Comparison of ENCODE assay signal across 8 mouse cellular contexts in genomic region chr7:110265796-110266195, GRCm38 (mm10). TPM values are rescaled to one million over a fixed set of nuclear protein-coding genes. Genes with fewer than 3 reads are reported as not detected.
DNase-seq lines count a peak whose midpoint lies in the region; ATAC-seq and TF ChIP-seq lines count a peak whose summit lies in the region.
"Had no signal": no experiment of that assay in that cellular context is flagged by ENCODE, and none has a peak within 500 bp of the region (broad histone marks: within the 10 kb centered on the region; RNA-seq: fewer than 3 reads in every experiment).

No protein-coding gene starts in this region.

- peaks cover 0 to 4% of the 10 kb centered on the region in 2 experiments; a peak in 1 of 4 replicates for H3K4me1 ChIP-seq in ES-E14 (ENCODE audit: control insufficient read depth in 2 of 2, insufficient read depth in 2 of 2, low read length in 2 of 2, poor library complexity in 1 of 2)
- peaks cover 23% of the 10 kb centered on the region; the same call in 1 of the 2 replicates for H3K4me1 ChIP-seq in spleen, adult 2 months (ENCODE audit: control insufficient read depth, insufficient read depth, insufficient read length)

- no peaks in the 10 kb centered on the region for H3K27me3 ChIP-seq in spleen, adult 2 months (ENCODE audit: control insufficient read depth, insufficient read depth, low read length)
- H3K27me3 ChIP-seq: megakaryocyte, embryonic 14.5 days had no signal

- intact Hi-C loops in heart, postnatal 14 days (cut with DNase I), result loop anchor here (1.0 to 10.0 kb wide), 3 partner anchors 45 to 171 kb away; partner anchors contain the start of gene Swap70

- 20% methylated on average over 7 of the region's 7 CpGs for WGBS in spleen, adult 2 months

- DNase-seq in ES-E14 (ENCODE audit: low read depth, low spot score), result peak; percentile 63
- peak; percentile 96 for DNase-seq in adrenal gland, adult 18-20 months (ENCODE audit: low spot score in 2 of 2)
- peak; percentile 83 for DNase-seq in embryo, embryonic 11 days
- DNase-seq in heart, postnatal 14 days, result peak; percentile 93 to 95
- peak; percentile 73 to 93 for DNase-seq in layer of hippocampus, postnatal 25 days (ENCODE audit: extremely low spot score in 1 of 2, low spot score in 1 of 2)
- DNase-seq in spleen, adult 2 months (ENCODE audit: low read depth in 1 of 2, low spot score in 2 of 2), result peak; percentile 59 to 85

- H3K9me3 ChIP-seq in ES-E14 (ENCODE audit: control insufficient read depth, insufficient read depth, low read depth, low read length), result no peaks in the 10 kb centered on the region
- H3K9me3 ChIP-seq: megakaryocyte, embryonic 14.5 days had no signal

- no peak for TF ChIP-seq POLR2A in spleen, adult 2 months (IDR thresholded peaks at IDR 0.05; ENCODE audit: low read depth, low read length)

- H3K9ac ChIP-seq in ES-E14 (ENCODE audit: insufficient read depth, low read depth, low read length, poor library complexity, severe bottlenecking), result no peak overlapping the region

- peaks cover 12% of the 10 kb centered on the region; the same call in 1 of the 2 replicates for H3K36me3 ChIP-seq in ES-E14 (ENCODE audit: control insufficient read depth, insufficient read depth, low read length, poor library complexity, severe bottlenecking)
- H3K36me3 ChIP-seq in spleen, adult 2 months (ENCODE audit: control insufficient read depth, insufficient read depth, low read length), result peaks cover 22% of the 10 kb centered on the region

- ATAC-seq in megakaryocyte, adult 5-6 weeks (ENCODE audit: poor library complexity, severe bottlenecking), result peak; percentile 81

- no peak overlapping the region for H3K4me3 ChIP-seq in ES-E14 (ENCODE audit: insufficient read depth in 1 of 2, low read depth in 1 of 2, low read length in 2 of 2, poor library complexity in 1 of 2, severe bottlenecking in 1 of 2)
- H3K4me3 ChIP-seq in spleen, adult 2 months (ENCODE audit: extremely low read depth, insufficient read depth, insufficient read length), result no peak overlapping the region
- H3K4me3 ChIP-seq: megakaryocyte, embryonic 14.5 days had no signal

- no peak overlapping the region for H3K27ac ChIP-seq in ES-E14 (ENCODE audit: insufficient read depth, low read depth, low read length, poor library complexity, severe bottlenecking)
- no peak overlapping the region for H3K27ac ChIP-seq in spleen, adult 2 months (ENCODE audit: insufficient read depth, low read length)

- in situ Hi-C loops in ES-E14 (cut with MboI; ENCODE audit: low sequenced_read_pairs in 2 of 2, unreplicated experiment in 2 of 2), result no loop called here

- peak; percentile 98 for TF ChIP-seq CTCF in spleen, adult 2 months (IDR thresholded peaks at IDR 0.05; ENCODE audit: extremely low read depth, insufficient read depth, insufficient read length, insufficient replicate concordance)

TF ChIP-seq in ES-E14, 5 proteins besides CTCF, POLR2A, EP300 and RAD21:
- TF ChIP-seq ZNF384 (IDR thresholded peaks at IDR 0.05; ENCODE audit: low read depth, low read length) (no peak), HCFC1 (IDR thresholded peaks at IDR 0.05; ENCODE audit: borderline replicate concordance, insufficient read depth, low read length) (no peak), MAFK (IDR thresholded peaks at IDR 0.05; ENCODE audit: insufficient read depth, low read depth, low read length) (no peak), CHD2 (IDR thresholded peaks at IDR 0.05; ENCODE audit: low read depth, low read length) (no peak), ZC3H11A (IDR thresholded peaks at IDR 0.05; ENCODE audit: borderline replicate concordance, low read depth, low read length) (peak; percentile 68; the same call in 1 of the 2 replicates)

RNA-seq across cellular contexts. Expression of gene Swap70, which starts 44.3 kb away (rescaled TPM):
- total RNA-seq in ES-E14 (2012; rRNA removed), result 26.3 and 28.7 TPM in 2 replicates
- total RNA-seq in adrenal gland, adult 18-20 months (2021), result 10 to 100 TPM; 12.9 to 13.6 TPM
- total RNA-seq in heart, postnatal 14 days (2021), result 10 to 100 TPM; 16.0 to 17.3 TPM
- 10 to 100 TPM in 1 of 2 experiments, 1 to 10 TPM in 1; 9.3 to 12.8 TPM for total RNA-seq in layer of hippocampus, postnatal 25 days (2021)
- total RNA-seq in megakaryocyte, adult 5-6 weeks (2015), result 29.5 and 33.6 TPM in 2 replicates
- total RNA-seq in megakaryocyte, adult 5-6 weeks (2017), result 67.6 and 73.0 TPM in 2 replicates
- polyA plus RNA-seq in spleen, adult 2 months (2012; rRNA removed), result 69.7 and 79.4 TPM in 2 replicates
